Mouse (Mus musculus): ENCODE measurements around the gene Ly6g5b. TPM values are rescaled to one million over a fixed set of nuclear protein-coding genes. Genes with fewer than 3 reads are reported as not detected.

Ly6g5b gene
- polyA plus RNA-seq, 1 experiment from 2014 or later: 0.49 TPM

GRCm38 (mm10) chr17:35064378-35064877 lies 50.8 kb downstream of the Ly6g5b start:
- Histone ChIP-seq H3K9ac (replicated peaks; ENCODE audit: low read depth, low read length) (no peak overlapping the region), H3K4me2 (replicated peaks; ENCODE audit: low read depth, low read length) (peak overlapping the region; percentile 51), H3K4me3 (ENCODE audit: low read depth, low read length) (peak overlapping the region; percentile 25), H3K27ac (ENCODE audit: low read length) (peak overlapping the region; percentile 86), H3K4me1 (ENCODE audit: control insufficient read depth, insufficient read depth, low read length) (peaks cover 28% of the 10 kb centered on the region), H3K27me3 (ENCODE audit: control insufficient read depth, insufficient read depth, low read length) (no peaks in the 10 kb centered on the region), H3K9me3 (ENCODE audit: control insufficient read depth, low read depth, low read length) (no peaks in the 10 kb centered on the region), H3K36me3 (ENCODE audit: control insufficient read depth, insufficient read depth, low read length) (peaks cover 16% of the 10 kb centered on the region)
- WGBS: 30% methylated on average over 10 of the region's 10 CpGs
- ATAC-seq (ENCODE audit: insufficient number of reproducible peaks, insufficient read depth, low FRiP score, low read depth): no peak

Other genes with a start within 250 kb of the Ly6g5b start
- 0.87 and 1.2 TPM in 2 replicates for gene Zbtb12, start 235.9 kb downstream of the Ly6g5b start, polyA plus RNA-seq (2014; fragmentation: Nextera tagmentation; extraction: Ambion mirVana)
- gene Gm20547, start 233.4 kb downstream of the Ly6g5b start, polyA plus RNA-seq (2014; fragmentation: Nextera tagmentation; extraction: Ambion mirVana): not detected in 2 replicates
- gene C2, start 217.2 kb downstream of the Ly6g5b start, polyA plus RNA-seq (2014; fragmentation: Nextera tagmentation; extraction: Ambion mirVana): 2.8 TPM in 2 replicates
- gene Ehmt2, start 217.0 kb downstream of the Ly6g5b start, polyA plus RNA-seq (2014; fragmentation: Nextera tagmentation; extraction: Ambion mirVana): 69.4 and 79.4 TPM in 2 replicates
- 5.3 and 6.4 TPM in 2 replicates for gene Slc44a4, start 201.0 kb downstream of the Ly6g5b start, polyA plus RNA-seq (2014; fragmentation: Nextera tagmentation; extraction: Ambion mirVana)
- 15.1 and 16.2 TPM in 2 replicates for gene Neu1, start 184.2 kb downstream of the Ly6g5b start, polyA plus RNA-seq (2014; fragmentation: Nextera tagmentation; extraction: Ambion mirVana)
- 0.54 and 0.84 TPM in 2 replicates for gene Hspa1b, start 156.2 kb downstream of the Ly6g5b start, polyA plus RNA-seq (2014; fragmentation: Nextera tagmentation; extraction: Ambion mirVana)
- 0.66 TPM in 1 of 2 replicates, not detected in the other for gene Gm20481, start 145.5 kb downstream of the Ly6g5b start, polyA plus RNA-seq (2014; fragmentation: Nextera tagmentation; extraction: Ambion mirVana)
- gene Hspa1a, start 143.3 kb downstream of the Ly6g5b start, polyA plus RNA-seq (2014; fragmentation: Nextera tagmentation; extraction: Ambion mirVana): 4.9 and 6.0 TPM in 2 replicates
- 0.73 and 0.75 TPM in 2 replicates for gene Hspa1l, start 142.7 kb downstream of the Ly6g5b start, polyA plus RNA-seq (2014; fragmentation: Nextera tagmentation; extraction: Ambion mirVana)
- 177 and 205 TPM in 2 replicates for gene Lsm2, start 133.6 kb downstream of the Ly6g5b start, polyA plus RNA-seq (2014; fragmentation: Nextera tagmentation; extraction: Ambion mirVana)
- gene Vars, start 114.4 kb downstream of the Ly6g5b start, polyA plus RNA-seq (2014; fragmentation: Nextera tagmentation; extraction: Ambion mirVana): 84.0 and 92.3 TPM in 2 replicates
- gene Vwa7, start 98.8 kb downstream of the Ly6g5b start, polyA plus RNA-seq (2014; fragmentation: Nextera tagmentation; extraction: Ambion mirVana): 0.18 and 0.22 TPM in 2 replicates
- 16.3 and 21.3 TPM in 2 replicates for gene Sapcd1, start 87.4 kb downstream of the Ly6g5b start, polyA plus RNA-seq (2014; fragmentation: Nextera tagmentation; extraction: Ambion mirVana)
- 3.6 and 3.8 TPM in 2 replicates for gene Msh5, start 68.7 kb downstream of the Ly6g5b start, polyA plus RNA-seq (2014; fragmentation: Nextera tagmentation; extraction: Ambion mirVana)
- gene Clic1, start 65.5 kb downstream of the Ly6g5b start, polyA plus RNA-seq (2014; fragmentation: Nextera tagmentation; extraction: Ambion mirVana): 83.0 and 88.5 TPM in 2 replicates
- gene Ddah2, start 56.4 kb downstream of the Ly6g5b start, polyA plus RNA-seq (2014; fragmentation: Nextera tagmentation; extraction: Ambion mirVana): 292 and 322 TPM in 2 replicates
- 0.30 and 0.63 TPM in 2 replicates for gene Ly6g6c, start 50.0 kb downstream of the Ly6g5b start, polyA plus RNA-seq (2014; fragmentation: Nextera tagmentation; extraction: Ambion mirVana)
- 0.97 and 1.3 TPM in 2 replicates for gene Mpig6b, start 49.2 kb downstream of the Ly6g5b start, polyA plus RNA-seq (2014; fragmentation: Nextera tagmentation; extraction: Ambion mirVana)
- 7.8 and 9.7 TPM in 2 replicates for gene Ly6g6e, start 38.5 kb downstream of the Ly6g5b start, polyA plus RNA-seq (2014; fragmentation: Nextera tagmentation; extraction: Ambion mirVana)
- gene Ly6g6d, start 37.4 kb downstream of the Ly6g5b start, polyA plus RNA-seq (2014; fragmentation: Nextera tagmentation; extraction: Ambion mirVana): 1.5 and 2.1 TPM in 2 replicates
- 0.29 TPM in 1 of 2 replicates, not detected in the other for gene Ly6g6f, start 29.8 kb downstream of the Ly6g5b start, polyA plus RNA-seq (2014; fragmentation: Nextera tagmentation; extraction: Ambion mirVana)
- gene Abhd16a, start 26.2 kb downstream of the Ly6g5b start, polyA plus RNA-seq (2014; fragmentation: Nextera tagmentation; extraction: Ambion mirVana): 77.1 and 81.4 TPM in 2 replicates
- not detected in 2 replicates for gene Ly6g5c, start 7.1 kb downstream of the Ly6g5b start, polyA plus RNA-seq (2014; fragmentation: Nextera tagmentation; extraction: Ambion mirVana)
- 20.3 and 21.9 TPM in 2 replicates for gene Gpank1, start 6.0 kb upstream of the Ly6g5b start, polyA plus RNA-seq (2014; fragmentation: Nextera tagmentation; extraction: Ambion mirVana)
- 269 and 270 TPM in 2 replicates for gene Csnk2b, start 6.6 kb upstream of the Ly6g5b start, polyA plus RNA-seq (2014; fragmentation: Nextera tagmentation; extraction: Ambion mirVana)
- gene D17H6S53E, start 10.9 kb upstream of the Ly6g5b start, polyA plus RNA-seq (2014; fragmentation: Nextera tagmentation; extraction: Ambion mirVana): 10.1 and 13.3 TPM in 2 replicates
- 0.75 and 0.77 TPM in 2 replicates for gene Apom, start 16.6 kb upstream of the Ly6g5b start, polyA plus RNA-seq (2014; fragmentation: Nextera tagmentation; extraction: Ambion mirVana)
- 86.5 and 89.0 TPM in 2 replicates for gene Bag6, start 19.8 kb upstream of the Ly6g5b start, polyA plus RNA-seq (2014; fragmentation: Nextera tagmentation; extraction: Ambion mirVana)
- gene Prrc2a, start 49.5 kb upstream of the Ly6g5b start, polyA plus RNA-seq (2014; fragmentation: Nextera tagmentation; extraction: Ambion mirVana): 209 and 222 TPM in 2 replicates
- 16.4 and 19.6 TPM in 2 replicates for gene Aif1, start 60.6 kb upstream of the Ly6g5b start, polyA plus RNA-seq (2014; fragmentation: Nextera tagmentation; extraction: Ambion mirVana)
- 18.5 and 21.1 TPM in 2 replicates for gene Lst1, start 73.0 kb upstream of the Ly6g5b start, polyA plus RNA-seq (2014; fragmentation: Nextera tagmentation; extraction: Ambion mirVana)
- 1.4 and 1.8 TPM in 2 replicates for gene Ltb, start 79.0 kb upstream of the Ly6g5b start, polyA plus RNA-seq (2014; fragmentation: Nextera tagmentation; extraction: Ambion mirVana)
- gene Tnf, start 86.6 kb upstream of the Ly6g5b start, polyA plus RNA-seq (2014; fragmentation: Nextera tagmentation; extraction: Ambion mirVana): 0.20 and 0.34 TPM in 2 replicates
- gene Lta, start 89.9 kb upstream of the Ly6g5b start, polyA plus RNA-seq (2014; fragmentation: Nextera tagmentation; extraction: Ambion mirVana): 0.42 and 0.59 TPM in 2 replicates
- gene Gm16181, start 105.4 kb upstream of the Ly6g5b start, polyA plus RNA-seq (2014; fragmentation: Nextera tagmentation; extraction: Ambion mirVana): not detected in 2 replicates
- gene Atp6v1g2, start 118.2 kb upstream of the Ly6g5b start, polyA plus RNA-seq (2014; fragmentation: Nextera tagmentation; extraction: Ambion mirVana): 8.1 and 8.5 TPM in 2 replicates
- gene Nfkbil1, start 120.4 kb upstream of the Ly6g5b start, polyA plus RNA-seq (2014; fragmentation: Nextera tagmentation; extraction: Ambion mirVana): 3.5 and 3.8 TPM in 2 replicates
- 467 and 480 TPM in 2 replicates for gene Ddx39b, start 126.3 kb upstream of the Ly6g5b start, polyA plus RNA-seq (2014; fragmentation: Nextera tagmentation; extraction: Ambion mirVana)
- gene H2-D1, start 147.3 kb upstream of the Ly6g5b start, polyA plus RNA-seq (2014; fragmentation: Nextera tagmentation; extraction: Ambion mirVana): 77.6 and 83.3 TPM in 2 replicates
- 0.49 and 0.60 TPM in 2 replicates for gene H2-Q1, start 205.0 kb upstream of the Ly6g5b start, polyA plus RNA-seq (2014; fragmentation: Nextera tagmentation; extraction: Ambion mirVana)
- gene H2-Q2, start 226.8 kb upstream of the Ly6g5b start, polyA plus RNA-seq (2014; fragmentation: Nextera tagmentation; extraction: Ambion mirVana): 2.3 and 3.1 TPM in 2 replicates

Measured in stomach, embryonic 14.5 days (tissue).